Mouse (Mus musculus): Measurements from ENCODE around the gene Sowahc.

The Sowahc gene

GRCm38 (mm10) chr10:59221473-59222270, at the start of gene Sowahc, which contains the start of gene Sept10:
Gene Sowahc, plus strand, starts transcription at chr10:59221953.
Gene Sept10, minus strand, starts transcription at chr10:59221847.
- DNase-seq = peak; percentile 98 to 99

GRCm38 (mm10) chr10:59172539-59172938, 49.2 kb upstream of the Sowahc start:
- DNase-seq = no peak

DNA sequence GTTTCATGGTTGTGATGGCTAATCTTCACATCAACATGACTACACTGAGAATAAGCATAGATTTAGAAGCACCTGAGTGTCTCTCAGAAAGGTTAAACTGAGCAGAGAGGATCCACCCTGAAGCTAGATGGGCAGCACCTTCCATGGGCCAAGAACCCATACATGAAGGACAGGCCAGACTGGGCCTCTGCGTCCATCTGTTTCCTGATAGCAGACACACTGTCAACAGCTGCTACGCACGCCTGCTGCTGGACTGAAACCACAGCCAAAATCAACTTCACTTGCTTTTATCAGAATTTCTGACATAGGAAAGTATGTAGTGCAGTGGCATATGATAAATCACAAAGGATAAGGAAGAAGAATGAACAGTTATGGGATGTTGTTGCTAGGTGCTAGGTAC, 42.1 kb upstream of the Sowahc start:
- DNase-seq = no peak

DNA sequence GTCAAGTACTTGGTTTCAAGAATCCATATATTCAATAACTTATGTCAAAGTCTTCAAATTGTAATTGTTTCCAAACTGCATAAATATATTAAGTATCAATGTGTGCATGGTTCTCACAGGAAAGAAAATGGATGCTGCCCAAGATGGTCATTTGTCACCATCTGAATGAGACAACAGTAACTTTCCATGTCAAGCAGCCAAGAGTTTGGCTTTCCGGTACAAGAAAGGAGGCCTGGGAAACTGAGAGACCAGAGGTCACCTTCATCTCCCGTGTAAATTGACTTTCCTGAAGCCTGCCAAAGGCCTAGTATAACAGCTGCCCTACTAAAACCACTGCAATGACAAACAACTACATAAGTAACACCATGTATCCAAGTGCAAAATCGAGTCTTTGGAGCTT, 39.4 kb upstream of the Sowahc start:
- no peak for DNase-seq

DNA sequence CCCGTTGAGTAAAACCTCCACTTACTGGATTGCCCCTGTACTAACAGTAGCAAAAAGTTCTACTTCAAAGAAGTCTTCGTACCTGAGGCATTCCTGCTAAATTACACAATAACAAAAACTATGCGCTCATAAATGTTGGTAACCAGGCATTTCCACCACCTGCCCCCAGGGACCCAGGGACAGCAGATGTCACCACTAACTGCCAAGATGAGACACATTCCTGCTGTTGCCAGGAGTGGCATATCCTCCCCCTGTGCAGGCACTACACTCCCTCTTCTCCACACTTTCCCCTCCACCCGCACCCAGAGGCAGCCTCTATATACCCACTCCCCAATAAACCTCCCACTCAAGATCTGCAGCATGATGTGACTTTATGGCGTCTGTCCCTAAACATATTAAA, 26.9 kb upstream of the Sowahc start:
- DNase-seq = no peak

DNA sequence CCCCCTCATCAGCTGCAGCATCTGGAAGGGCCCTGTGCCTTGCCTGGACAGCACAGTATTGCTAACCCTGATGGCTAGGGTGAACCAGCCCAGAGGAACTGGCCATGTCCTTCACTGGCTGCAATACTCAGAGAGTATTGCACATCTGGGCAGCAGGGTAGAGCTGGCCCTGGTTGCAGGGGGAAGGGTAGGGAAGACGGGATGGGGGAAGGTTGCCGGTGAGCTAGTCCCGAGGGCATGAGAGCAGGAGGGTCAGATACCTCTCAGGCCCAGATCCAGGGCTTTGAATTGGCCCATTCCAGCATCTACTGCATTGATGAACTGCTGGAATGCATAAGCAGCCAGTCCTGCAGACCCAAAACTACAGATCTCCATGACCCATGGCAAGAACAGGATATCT, 25.0 kb upstream of the Sowahc start:
- no peak for DNase-seq

GRCm38 (mm10) chr10:59200011-59200410, 21.7 kb upstream of the Sowahc start:
- DNase-seq = no peak

DNA sequence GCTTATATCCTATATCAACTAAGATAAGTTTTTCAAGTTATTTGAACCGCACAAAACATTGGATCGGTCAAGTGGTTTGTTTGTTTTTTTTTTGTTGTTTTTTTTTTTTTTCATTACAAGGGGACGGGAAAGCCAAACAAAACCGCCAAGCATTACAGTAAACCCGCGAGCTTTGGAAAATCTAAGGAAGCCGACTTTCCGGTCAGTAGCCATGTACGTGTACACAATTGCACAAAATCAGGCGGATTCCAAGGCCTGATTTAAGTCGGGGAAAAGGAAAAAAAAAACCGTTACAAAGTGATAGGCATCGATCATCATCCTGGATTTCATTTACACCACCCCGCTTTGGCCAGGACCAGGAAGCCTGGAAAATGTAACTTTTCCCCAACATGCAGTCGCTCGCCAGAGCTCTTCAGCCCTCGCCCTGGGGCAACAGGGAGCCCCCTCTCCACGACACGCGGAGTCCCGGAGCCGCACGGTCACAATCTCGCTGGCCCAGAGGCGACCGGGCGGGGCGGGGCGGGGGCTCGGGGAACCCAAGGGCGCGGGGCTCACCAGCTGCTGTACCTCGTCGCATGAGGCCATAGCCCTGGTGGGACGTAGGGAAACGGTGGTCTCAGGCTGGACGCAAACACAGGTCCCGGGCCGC, 805 bp upstream of the Sowahc start:
- DNase-seq = no peak

DNA sequence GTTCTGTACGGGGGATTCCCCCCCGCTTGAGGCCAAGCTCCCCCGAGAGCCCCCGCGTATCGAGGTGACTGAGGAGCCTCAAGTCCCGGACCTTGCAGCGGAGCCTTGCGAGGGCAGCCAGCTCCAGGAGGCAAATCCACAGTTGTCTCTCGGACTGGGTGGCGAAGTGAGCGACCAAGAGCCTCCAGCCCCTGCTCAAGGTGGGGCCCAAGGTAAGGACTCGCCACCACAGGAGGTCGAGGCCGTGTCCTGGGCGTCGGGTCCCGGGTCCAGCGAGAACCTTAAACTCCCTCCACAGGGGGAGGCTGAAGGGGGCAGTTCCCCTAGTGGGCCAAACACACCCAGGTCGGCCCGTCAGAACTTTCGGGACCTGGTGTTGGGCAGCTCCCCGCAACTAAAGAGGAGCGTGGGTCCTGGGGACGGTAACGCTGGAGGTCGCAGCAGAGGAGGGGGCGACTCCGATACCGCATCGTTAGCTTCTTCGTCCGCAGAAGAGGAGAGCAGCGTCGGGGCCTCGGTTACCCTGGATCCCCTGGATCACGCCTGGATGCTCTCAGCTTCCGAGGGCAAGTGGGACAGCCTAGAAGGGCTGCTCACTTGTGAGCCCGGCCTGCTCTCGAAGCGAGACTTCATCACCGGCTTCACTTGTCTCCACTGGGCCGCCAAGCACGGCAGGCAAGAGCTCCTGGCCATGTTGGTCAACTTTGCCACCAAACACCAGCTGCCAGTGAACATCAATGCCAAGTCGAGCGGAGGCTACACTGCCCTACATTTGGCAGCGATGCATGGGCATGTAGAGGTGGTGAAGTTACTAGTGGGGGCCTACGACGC, 733 bp downstream of the Sowahc start:
- peak; percentile 53 to 61 for DNase-seq

DNA sequence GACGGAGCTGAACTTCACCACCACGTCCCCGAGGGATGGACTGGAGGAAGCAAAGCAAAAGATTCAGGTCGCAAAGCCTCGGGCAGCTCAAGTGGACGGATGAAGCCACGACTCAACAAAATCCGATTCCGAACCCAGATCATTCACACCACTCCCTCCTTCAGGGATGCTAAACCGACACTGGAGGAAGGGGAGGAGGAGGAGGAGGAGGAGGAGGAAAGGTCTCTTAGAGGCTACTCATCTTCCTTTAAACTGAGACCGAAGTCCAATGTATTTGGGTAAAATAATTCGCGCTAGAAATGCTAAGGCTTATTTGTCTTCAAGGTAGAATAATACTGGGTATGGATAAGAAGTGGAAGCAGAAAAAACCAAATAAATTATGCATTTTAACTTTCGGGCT, 1.5 kb downstream of the Sowahc start:
- no peak for DNase-seq

- DNase-seq = no peak
Observed at GRCm38 (mm10) chr10:59223890-59224289, 2.1 kb downstream of the Sowahc start.

GRCm38 (mm10) chr10:59225137-59225536, 3.4 kb downstream of the Sowahc start:
- DNase-seq = no peak

GRCm38 (mm10) chr10:59229205-59229820, 7.6 kb downstream of the Sowahc start:
- DNase-seq = no peak

DNA sequence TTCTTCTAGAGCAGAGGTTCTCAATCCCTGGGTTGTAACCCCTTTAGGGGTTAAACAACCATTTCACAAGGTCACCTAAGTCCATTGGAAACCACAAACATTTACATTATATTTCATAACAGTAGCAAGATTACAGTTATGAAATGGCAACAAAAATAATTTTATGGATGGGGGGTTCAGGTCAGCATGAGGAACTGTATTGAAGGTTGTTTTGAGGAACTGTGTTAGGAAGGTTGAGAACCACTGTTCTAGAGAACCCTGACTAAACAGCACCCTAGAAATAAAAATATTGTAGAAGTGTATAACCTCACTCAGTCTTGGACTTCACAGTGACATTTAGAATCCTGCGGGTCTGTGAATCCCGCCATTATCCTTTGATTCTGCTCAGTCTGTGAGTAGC, 13.5 kb downstream of the Sowahc start:
- DNase-seq = no peak

- DNase-seq = no peak
Observed at GRCm38 (mm10) chr10:59235847-59236246, 14.1 kb downstream of the Sowahc start.

GRCm38 (mm10) chr10:59236486-59236885, 14.7 kb downstream of the Sowahc start:
- no peak for DNase-seq

GRCm38 (mm10) chr10:59237757-59238156, 16.0 kb downstream of the Sowahc start:
- DNase-seq = no peak

- no peak for DNase-seq
Observed at GRCm38 (mm10) chr10:59241141-59241541, 19.4 kb downstream of the Sowahc start.

DNA sequence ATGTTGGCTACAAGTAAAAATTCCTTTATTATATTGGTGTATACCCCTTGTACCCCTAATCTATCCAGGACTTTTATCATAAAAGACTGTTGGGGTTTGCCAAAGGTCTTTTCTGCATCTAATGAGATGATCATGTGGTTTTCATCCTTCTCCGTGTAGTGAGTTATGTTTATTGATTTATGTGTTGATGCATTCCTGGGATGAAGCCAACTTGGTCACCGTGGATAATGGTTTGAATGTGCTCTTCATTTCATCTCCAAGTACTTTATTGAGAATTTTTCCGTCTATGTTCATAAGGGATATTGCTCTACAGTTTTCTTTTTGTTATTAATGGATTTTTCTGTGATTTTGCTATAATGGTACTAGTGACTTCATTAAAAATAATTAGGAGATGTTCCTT, 27.8 kb downstream of the Sowahc start:
- DNase-seq = no peak

DNA sequence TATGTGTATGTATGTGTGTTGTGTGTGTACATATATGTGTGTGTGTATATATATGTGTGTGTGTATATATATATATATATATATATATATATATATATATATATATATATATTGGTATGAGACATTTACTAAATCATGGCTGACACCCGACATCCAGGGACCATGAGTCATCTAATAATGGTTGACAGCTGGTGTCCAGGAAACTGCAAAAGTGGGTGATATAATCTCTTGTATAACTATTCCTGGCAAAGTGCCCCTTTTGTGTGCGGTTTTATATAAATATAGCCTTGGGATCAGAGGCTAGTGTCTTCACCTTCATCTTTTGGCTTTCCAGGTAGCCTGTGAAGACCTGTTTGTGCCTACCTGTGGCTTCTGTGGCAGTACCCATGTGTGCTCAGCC, 28.9 kb downstream of the Sowahc start:
- no peak for DNase-seq

- no peak for DNase-seq
Observed at GRCm38 (mm10) chr10:59251980-59252379, 30.2 kb downstream of the Sowahc start.

DNA sequence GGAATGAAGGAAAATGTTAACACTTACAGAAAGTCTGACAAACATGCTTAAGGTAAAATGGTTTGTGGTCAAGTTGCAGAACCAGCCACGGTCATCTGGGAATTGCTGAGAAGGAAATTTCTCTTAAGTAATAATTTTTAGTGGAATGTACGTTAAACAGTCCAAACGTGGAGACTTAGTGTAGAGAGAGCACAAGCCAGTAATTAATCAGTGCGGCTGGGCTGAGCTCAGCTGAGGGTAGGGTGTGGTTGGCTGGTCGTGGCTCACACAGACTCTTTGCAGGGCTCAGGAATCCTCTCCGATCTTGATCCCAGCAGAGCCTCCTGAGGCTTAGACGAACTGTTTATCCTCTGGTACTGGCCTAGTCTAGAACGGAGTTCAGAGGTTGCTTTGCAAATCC, 30.6 kb downstream of the Sowahc start:
- DNase-seq = no peak

DNA sequence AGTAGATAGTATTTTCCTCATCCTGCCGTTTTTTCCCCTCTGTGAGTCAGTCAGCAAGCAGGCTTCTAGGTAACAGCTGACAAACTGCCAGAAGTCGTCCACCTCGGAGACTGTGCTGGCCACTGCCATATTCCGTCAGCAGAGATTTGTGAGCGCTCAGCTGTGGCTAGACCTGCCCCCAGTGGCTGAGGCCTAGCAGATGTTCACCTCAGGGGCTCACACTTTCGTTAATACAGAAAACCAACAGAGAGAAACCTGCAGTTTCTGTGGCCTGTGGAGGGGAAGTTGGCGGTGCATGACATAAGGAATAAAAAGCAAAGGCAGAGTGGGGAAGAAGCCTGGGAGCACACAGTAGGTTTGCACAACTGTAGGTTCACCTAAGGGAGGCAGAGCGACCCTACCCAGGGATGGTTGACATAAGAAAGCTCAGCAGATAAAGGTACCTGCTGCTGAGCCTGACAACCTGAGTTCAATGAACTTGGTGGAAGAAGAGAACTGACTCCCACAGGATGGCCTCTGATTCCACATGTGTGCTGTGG, 31.9 kb downstream of the Sowahc start:
- DNase-seq = no peak

Data from cerebellum, postnatal 25 days (tissue).